Mouse (Mus musculus): Measurements from ENCODE around the gene Prkci.

Prkci gene

DNA sequence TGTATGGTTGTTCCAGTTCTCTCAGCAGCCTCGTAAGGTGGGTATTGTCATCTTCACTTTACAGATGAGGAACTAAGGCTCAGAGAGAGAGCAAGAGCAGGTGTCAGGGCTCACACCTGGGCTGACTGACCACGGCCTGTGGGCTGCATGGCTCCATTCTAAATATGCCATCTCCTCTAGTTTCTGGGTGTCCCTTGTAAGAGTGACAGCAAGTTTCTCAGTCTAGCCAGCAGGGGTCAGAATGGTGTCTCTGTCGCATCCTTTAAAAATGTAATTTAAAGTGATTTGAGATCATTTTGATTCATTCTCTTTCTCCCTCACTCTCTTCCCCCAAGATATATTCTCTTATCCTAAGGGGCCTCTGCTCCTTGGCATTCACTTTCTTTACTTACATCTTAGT, 51.7 kb downstream of the Prkci start:
- peak; percentile 59 for DNase-seq (ENCODE audit: low read depth)

DNA sequence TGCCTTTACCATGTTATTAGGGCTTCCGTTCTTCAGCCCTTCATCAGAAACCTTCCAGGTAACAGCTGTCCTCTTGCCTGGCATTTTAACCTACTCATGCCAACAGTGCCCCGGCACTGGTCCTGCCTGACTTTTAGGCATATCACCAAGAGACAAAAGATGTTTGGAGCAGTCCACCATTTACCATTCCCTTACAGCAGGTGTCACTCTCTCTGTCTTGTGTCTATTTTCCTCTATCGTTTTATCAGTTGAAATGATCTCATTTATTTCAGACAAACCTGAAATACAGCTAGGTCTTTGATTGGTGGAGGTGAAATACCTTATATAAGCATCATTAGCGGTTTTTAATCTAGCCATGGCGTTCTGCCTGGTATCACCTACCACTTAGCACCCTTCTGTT, 53.5 kb downstream of the Prkci start:
- DNase-seq (ENCODE audit: low read depth): no peak

DNA sequence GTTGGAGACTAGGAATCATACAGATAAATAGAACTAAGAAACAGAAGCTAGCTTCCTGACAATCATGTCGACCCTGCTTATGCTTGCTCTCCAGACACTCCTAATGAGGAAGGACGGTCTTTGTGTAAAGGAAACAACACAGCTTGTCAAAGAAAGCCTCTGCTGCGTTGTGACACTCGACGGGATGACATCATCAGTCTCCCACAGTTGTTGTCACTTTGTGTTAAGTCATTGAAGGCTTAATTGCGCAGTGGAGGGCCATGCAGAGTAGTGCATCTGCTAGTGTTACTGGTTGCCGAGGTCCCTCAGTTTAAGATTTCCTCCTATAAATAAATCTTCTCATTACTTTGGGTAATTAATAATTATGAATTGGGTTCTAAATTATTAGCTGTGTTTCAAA, 54.8 kb downstream of the Prkci start:
- DNase-seq (ENCODE audit: low read depth): no peak

DNA sequence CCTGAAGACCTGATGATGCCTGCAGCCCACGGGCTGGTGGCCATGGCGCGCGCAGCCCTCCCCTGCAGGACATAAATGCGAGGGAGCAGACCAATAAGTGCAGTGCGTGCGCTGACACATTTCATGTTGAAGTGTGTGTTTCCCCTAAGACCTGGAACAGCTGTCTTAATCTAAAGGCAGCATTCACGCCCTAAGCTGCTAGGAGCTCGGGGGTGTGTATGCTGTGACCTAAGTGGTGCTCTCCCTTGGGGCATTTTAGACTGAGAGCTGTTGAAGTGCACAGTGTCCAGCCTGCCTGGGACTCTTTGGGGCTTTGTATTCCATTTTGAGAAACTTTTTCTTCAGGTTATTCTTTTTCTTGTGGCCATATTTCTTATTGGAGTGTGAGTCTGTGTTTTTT, 56.2 kb downstream of the Prkci start:
- DNase-seq (ENCODE audit: low read depth): no peak

DNA sequence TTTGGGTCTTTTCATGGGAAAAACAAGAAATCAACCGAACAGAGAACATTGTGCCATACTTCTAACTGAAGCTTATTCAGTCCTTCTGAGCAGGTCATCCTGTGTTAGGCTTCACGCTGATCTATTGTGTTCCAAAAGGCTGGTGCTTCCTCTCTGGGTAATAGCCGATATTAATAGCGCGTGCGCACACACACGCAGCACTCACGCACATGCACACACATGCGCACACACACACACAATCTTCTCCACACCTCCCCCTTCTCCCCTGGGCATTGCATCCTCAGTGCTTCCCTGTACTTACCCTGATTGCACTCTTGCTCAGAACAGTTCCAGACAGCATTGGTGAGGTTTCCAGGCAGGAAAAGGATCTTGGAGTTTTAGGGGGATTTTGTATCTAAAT, 57.6 kb downstream of the Prkci start:
- no peak for DNase-seq (ENCODE audit: low read depth)

DNA sequence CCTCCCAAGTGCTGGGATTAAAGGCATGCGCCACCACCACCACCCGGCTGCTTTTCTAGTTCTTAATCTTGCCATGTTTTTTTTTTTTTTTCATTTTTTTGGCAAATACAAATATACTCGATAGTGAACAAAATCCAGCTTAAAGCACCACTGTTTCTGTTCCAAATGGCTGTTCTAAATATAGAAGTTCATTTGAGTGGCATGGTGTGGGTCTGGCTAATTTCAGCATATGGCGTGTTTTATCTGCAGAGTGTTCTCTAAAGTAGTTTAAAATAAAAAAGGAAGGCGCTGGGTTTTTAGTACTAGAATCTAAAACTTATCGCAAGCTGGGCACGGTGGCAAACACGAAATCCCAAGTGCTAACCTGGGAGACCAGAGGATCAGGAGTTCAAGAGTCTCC, 59.3 kb downstream of the Prkci start:
- DNase-seq (ENCODE audit: low read depth): no peak

DNA sequence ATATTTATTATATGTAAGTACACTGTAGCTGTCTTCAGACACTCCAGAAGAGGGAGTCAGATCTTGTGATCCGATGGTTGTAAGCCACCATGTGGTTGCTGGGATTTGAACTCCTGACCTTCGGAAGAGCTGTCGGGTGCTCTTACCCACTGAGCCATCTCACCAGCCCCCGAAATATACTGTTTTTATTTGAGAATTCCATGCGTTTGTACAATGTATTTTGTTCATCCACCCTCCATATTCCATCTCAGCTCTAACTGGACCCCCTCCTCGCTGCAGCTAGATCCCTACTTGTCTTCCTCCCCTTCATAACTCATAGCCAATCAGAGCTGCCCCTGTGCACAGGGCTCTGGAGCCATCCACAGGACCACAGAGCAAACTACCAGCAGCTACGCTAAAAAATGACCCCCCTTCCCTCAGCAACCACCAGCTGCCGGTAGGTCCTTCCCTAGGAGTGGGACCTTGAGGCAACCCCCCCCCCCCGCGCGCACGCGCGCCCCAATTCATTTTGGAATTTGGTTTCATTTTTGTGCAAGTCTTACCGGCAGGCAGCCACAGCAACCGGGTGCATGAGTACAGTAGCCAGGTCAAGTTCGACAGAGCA, 60.6 kb downstream of the Prkci start:
- peak; percentile 62 for DNase-seq (ENCODE audit: low read depth)

DNA sequence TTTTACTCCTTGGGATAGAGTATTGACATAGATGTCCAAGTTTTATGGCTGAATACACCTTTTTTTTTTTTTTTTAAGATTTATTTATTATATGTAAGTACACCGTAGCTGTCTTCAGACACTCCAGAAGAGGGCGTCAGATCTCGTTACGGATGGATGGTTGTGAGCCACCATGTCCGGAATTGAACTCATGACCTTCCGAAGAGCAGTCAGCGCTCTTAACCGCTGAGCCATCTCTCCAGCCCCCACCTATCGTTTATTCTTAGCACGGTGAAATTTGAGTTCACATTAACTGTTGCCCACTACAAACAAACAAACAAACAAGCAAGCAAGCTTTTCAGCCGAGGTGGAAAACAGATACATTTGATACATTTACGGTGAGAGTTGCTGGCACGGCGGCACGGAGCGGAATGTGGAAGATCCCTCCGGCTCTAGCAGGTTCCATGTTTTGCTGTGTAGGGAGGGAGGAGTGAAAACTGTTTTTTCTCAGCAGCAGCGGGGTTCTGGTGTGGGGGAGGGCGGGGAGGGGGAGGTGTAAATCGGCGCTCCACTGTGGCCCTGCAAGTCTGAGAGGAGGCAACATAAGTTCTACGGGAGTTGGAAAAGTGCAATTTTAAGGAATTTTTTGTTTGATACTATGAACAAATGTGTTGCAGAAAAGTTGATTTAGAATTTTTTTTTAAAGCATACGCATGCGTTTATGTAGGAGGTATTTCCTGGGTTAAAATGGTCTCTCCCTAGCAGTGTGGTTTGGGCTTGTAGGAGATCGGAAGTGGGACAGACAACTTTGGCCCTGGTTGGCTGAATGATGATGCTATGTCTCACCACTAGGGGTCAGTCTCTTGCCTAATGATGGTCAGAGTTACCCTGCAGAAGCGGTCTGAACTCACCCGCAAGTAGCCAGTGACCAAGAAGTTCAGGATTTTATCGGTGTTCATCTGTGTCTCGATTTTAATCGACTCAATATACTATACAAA, 61.4 kb downstream of the Prkci start:
- peak; percentile 88 for DNase-seq (ENCODE audit: low read depth)

DNA sequence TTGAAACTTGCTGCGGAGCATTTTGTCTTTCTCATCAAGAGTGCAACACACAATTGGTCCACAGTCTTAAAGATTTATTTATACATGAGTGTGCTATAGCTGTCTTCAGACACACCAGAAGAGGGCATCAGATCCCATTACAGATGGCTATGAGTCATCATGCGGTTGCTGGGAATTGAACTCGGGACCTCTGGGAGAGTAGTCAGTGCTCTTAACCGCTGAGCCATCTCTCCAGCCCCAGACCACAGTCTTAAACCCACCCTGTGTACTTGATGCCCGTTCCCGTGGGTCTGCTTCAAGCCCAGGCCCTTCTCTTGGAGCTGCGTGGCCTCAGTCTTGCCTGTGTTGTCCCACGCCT, 65.2 kb downstream of the Prkci start:
- no peak for DNase-seq (ENCODE audit: low read depth)

DNA sequence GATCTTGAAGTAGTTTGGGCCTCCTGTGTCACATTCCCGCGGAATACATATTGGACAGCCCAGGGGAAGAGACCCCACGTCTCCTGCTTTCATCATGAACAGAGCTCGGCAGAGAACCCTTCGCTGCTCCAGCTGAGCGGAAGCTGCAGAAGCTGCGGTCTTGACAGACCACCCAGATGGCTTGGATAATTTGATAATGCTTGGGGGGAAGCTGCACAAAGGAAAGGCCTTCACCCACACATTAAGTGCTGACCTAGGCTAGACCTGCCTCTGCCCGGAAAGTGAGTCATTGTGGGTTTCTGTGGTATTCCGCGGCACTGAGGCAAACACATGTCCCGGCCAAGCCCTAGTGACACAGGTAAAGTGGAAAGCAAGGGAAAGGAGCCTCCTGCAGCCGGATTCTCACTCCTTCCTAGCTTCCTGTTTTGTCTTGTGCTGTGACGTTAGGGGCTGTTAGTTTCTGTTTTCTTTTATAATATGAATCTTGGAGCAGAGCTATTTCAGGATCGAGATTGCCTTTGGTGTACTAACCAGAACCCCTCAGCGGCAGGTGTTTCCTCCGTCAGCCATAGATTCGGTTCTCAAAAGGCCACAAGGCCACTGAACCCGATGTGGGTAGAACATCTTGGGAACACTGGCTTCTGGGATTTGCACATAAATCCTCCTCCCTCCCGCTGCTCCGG, 65.7 kb downstream of the Prkci start:
- peak; percentile 89 for DNase-seq (ENCODE audit: low read depth)

DNA sequence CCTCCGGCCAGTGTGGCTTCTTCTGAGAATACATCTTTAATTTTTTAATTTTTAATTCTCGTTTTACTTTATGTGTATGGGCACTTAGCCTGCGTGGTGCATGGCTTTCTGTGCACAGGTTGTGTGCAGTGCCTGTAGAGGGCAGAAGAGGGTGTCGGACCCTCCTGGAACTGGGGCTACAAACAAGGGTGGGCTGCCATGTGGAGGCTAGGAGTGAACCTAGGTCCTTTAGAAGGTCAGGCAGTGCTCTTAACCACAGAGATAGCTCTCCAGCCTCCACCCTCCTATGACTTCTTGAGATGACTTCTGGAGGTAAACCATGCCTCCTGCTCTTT, 66.2 kb downstream of the Prkci start:
- DNase-seq (ENCODE audit: low read depth): no peak

DNA sequence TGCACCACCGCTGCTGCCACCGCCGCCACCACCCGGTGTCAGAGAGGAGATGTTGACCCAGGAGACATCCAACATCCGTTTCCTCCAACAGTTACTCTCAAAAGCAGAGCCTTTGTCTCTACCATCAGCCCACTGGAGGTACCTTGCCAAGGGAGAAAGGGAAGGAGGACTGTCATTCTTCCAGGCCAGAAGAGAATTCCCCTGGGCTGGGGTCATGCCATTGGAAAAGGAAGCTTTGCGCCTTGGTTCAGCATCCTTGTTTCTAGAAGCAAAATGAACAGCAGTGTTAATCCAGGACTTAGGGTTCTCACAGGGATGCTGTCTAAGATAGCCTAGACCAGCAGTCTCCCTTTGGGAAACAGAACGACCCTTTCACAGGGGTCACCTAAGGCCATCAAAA, 66.8 kb downstream of the Prkci start:
- DNase-seq (ENCODE audit: low read depth): peak; percentile 44

DNA sequence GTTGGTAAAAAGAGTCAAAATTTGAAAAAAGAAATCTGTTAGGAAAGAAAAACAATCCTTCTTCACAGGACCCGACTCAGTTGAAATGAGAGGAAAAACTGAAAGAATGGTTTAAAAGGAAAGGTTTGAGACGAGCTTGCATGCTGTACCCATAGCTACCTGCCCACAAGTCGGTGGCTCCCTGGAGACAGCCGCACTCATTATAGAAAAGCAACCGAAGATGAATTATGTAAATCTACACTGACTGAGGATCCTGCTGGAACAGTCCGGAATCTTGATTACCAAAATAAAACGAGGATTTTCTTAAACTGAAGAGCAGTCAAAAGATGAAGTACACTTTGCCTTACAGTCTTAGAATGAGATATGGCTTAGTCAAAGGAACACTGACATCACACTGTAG, 72.9 kb downstream of the Prkci start:
- no peak for DNase-seq (ENCODE audit: low read depth)

DNA sequence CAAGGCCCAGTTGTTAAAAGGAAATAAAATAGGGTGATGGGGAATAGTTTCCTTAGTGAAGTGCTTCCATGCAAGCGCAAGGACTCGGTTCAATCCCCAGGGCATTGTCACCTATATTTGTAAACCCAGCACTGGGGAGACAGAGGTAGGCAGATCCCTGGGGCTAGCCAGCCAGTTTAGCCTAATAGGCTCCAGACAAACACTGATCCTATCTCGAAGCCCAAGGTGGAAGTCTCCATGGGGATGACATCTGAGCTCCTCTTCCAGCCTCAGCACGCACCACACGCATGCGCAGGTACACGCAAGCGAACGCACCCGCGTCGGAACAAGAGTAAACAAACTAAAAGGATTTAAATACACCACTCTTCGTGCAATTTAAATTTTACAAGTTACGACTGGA, 76.3 kb downstream of the Prkci start:
- no peak for DNase-seq (ENCODE audit: low read depth)

DNA sequence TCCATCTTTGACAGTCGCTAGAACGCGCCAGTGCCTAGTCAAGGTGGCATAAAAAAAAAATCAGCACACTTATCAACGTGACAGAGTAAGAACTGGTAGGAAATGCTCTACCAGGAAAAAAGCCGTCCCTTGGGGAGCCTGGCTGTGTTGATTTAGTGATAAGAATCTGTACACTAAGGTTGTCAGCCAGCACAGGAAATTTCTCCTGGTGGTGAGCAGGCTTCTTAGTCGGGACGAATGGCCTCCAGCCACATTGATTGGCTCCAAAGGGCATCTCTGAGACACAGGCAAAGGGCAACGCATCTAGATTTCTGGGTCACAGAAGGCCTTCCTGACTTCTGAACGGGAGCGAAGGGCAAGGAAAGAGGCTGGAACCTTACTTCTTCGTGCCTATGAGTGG, 80.3 kb downstream of the Prkci start:
- DNase-seq (ENCODE audit: low read depth): no peak

DNA sequence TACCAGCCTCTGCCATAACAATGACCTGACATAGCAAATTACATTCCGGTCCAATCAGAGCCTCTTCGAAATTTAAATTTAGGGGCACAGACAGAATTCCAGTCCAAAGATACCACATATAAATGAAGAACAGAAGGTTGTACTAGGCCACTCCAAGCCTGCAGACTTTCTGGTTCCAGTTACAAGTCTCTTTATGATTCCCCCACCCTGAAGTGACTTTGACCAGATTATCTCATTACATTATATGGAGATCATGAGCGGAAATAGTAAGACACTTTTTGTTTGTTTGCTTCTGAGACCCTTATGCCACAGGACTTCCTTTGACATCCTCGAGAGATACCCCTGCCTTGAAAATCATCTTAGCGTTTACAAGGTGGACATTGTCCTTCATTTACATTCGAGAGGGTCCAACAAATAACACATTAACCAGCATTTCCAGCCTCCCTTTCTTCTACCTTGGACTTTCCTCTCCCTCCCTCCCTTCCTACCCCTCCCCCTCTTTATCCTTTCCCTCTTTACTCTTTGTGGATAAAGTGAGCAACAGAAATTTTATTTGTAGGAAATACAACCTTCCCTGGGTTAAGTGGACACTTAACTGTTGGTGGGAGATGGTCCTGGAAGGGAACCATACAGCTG, 81.6 kb downstream of the Prkci start:
- DNase-seq (ENCODE audit: low read depth): no peak

DNA sequence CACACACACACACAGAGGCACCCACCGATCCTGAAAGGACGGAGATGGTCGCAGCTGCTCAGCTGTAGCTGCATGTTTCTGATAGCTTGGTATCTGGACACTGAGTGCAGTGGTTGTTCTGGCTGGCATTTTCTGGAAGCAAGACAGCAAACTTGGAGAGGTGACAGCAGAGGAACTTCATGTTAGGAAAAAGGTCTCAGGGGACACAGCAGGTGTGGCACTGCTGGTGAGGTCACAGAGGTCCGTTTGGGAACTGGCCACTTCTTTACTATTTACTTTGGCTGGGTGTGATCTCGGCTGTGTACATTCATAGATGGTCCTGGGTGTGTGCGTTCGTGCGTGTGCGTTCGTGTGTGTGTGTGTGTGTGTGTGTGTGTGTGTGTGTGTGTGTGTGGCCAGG, 83.9 kb downstream of the Prkci start:
- DNase-seq (ENCODE audit: low read depth): no peak

DNA sequence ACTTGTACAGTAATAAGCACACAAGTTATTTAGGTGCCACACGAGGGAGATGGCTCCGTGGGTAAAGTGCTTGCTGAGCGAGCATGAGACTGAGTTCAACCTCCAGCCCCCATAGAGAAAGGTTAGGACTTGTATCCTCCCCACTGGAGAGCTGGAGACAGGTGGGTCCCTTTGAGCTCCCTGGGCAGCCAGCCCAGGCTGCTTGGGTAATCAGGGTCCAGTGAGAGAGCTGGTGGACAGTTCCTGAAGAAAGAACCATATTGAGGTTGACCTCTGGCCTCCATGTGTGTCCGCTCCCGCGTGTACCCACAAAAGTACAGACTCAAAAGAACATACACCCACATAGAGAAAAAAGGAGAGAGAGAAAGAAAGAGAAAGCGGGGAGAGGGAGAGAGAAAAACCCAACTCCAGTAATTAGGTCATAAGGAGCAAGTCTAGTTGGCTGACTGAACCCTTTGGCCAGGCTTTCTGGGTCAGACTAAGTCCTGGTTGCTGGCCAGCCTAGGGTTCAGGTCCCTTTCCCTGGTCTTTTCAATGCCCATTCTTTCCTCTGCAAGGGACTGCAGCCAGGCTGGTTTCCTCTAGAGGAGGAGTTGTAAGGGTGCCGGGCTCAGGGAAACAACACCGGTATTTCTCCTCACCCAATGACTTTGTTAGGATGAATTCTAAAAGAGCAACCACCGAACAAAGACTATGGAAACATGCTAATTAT, 85.4 kb downstream of the Prkci start:
- DNase-seq (ENCODE audit: low read depth): no peak

DNA sequence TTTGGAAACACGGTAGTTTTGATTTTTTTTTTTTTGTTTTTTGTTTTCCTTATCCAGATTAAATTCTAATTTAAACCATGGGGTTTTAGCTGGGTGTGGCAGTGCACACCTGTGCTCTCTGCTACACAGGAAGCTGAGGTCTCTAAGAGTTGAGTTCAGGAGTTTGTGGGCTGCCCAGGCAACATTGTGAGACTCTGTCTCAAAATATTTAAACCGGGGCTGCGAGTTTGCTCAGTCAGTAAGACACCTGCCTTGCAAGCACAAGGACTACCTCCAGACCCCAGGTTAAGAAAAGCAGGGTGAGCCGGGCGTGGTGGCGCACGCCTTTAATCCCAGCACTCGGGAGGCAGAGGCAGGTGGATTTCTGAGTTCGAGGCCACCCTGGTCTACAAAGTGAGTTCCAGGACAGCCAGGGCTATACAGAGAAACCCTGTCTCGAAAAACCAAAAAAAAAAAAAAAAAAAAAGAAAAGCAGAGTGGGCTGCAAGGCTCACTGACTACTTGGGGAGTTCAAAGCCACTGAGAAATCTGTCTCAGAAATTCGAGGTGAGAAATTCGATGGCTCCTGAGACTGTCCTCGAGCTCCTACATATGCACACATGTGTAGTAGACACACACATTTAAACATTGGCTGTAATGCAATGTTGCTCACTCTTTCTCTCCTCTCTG, 87.4 kb downstream of the Prkci start:
- DNase-seq (ENCODE audit: low read depth): peak; percentile 62

DNA sequence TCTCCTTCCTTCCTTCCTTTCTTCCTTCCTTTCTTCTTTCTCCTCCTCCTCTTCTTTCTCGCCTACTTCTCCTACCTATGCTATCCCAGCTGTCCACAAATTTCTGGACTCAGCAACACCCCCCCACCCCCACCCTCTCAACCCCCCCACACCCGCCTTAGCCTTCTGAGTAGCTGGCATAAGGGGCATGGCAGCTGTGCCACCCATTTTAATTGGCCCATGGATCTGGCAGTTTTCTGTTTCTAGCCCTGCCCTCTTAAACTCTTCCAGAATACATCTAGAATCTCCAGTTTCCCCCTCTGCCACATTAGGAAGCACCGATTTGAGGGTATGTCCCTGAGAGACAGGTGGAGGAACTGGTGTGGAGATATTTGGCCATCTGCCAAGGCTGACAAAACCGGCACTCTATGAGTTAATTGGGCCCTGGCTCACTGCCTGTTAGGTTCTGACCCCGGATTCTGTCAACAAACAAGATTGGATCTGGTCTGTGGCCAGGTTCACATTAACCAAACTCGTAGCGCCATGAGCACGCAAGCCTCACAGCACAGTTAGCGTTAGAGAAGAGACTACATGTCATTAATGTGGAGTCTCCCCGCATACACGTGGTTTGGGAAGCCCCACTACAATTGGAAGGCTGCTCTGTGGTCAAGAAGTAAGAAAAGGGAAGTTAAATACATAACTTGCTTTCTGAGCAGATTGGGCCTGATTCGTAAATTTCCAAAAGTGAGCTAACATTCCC, 88.1 kb downstream of the Prkci start:
- DNase-seq (ENCODE audit: low read depth): peak; percentile 50

DNA sequence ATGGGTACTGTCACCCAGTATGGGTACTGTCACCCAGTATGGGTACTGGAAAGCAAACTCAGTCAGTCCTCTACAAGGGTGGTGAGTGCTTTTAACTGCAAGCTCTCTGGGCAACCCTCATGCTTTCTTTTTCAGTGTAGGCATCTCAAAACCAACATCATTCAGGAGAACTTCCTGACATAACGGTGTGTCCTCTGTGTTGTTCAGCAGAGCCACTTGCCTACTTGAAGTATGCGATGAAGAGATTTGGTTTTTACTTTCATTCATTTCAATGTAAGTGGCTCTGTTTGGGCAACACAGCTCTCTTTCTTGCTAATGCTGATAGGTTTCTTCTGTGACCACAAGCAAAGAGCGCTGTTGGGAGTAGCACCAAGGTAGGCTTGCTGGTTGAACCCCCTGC, 89.5 kb downstream of the Prkci start:
- DNase-seq (ENCODE audit: low read depth): peak; percentile 50
